Mouse (Mus musculus) limb, embryonic 13.5 days (tissue): Measurements from ENCODE around the gene Eif4e. TPM values are rescaled to one million over a fixed set of nuclear protein-coding genes. Genes with fewer than 3 reads are reported as not detected.
A peak's percentile ranks its signal among the peaks of the same experiment; 100 is the strongest.
"Not testable (repeated sequence)": the region's sequence is repeated elsewhere in the genome, so short reads cannot be mapped to it uniquely, and the experiment has no call there.

Experiments
- ATAC-seq: fragments of 200-750 bp; cut with Nextera tagmentation; 2 replicates; pipeline ENCODE4 v1.8.0; 2017; ENCODE audit warnings: low read depth, moderate number of reproducible peaks, moderate TSS enrichment; ENCODE audit not compliant: low FRiP score
- H3K27ac ChIP-seq: fragments of 300-500 bp; sonication (generic); 2 replicates; pipeline ENCODE4 v1.5.1; 2015; ENCODE audit warnings: inconsistent platforms, mild to moderate bottlenecking, moderate library complexity
- H3K27me3 ChIP-seq: fragments of 300-500 bp; sonication (generic); 2 replicates; pipeline ENCODE4 v1.6.1; 2015; ENCODE audit warnings: mild to moderate bottlenecking, inconsistent platforms
- H3K36me3 ChIP-seq: fragments of 300-500 bp; sonication (generic); 2 replicates; pipeline ENCODE4 v1.6.1; 2015; ENCODE audit warnings: inconsistent platforms, mild to moderate bottlenecking, moderate library complexity
- H3K4me1 ChIP-seq: fragments of 300-500 bp; sonication (generic); 2 replicates; pipeline ENCODE4 v1.6.1; 2015; ENCODE audit warnings: inconsistent platforms
- H3K4me2 ChIP-seq: fragments of 300-500 bp; sonication (generic); replicated peaks from 2 replicates; pipeline ENCODE4 v1.6.1; 2015; ENCODE audit warnings: inconsistent platforms, mild to moderate bottlenecking, moderate library complexity
- H3K4me3 ChIP-seq: fragments of 300-500 bp; sonication (generic); 2 replicates; pipeline ENCODE4 v1.5.1; 2015; ENCODE audit warnings: moderate library complexity, mild to moderate bottlenecking, inconsistent platforms
- H3K9ac ChIP-seq: fragments of 300-500 bp; sonication (generic); 2 replicates; pipeline ENCODE4 v1.6.1; 2015; ENCODE audit warnings: mild to moderate bottlenecking, inconsistent platforms
- H3K9me3 ChIP-seq: fragments of 300-500 bp; sonication (generic); 2 replicates; pipeline ENCODE4 v1.6.1; 2016; ENCODE audit warnings: inconsistent platforms
- WGBS: fragments of 180-500 bp; shearing (Covaris S2); methylation state at CpG from one replicate; pipeline ENCODE4 v1.1.7; 2015; 5-methylcytosine and 5-hydroxymethylcytosine counted together
- polyA plus RNA-seq: library from polyadenylated mRNA; unstranded; fragments of >200 nt; fragmentation: Nextera tagmentation; extraction: Ambion mirVana; gene quantifications from 2 replicates; pipeline ENCODE4 v1.2.1, GENCODE M21; 2015

Gene Eif4e
- polyA plus RNA-seq, 1 experiment from 2014 or later, result 402 TPM

GRCm38 (mm10) chr3:138549045-138549444 is 23.1 kb downstream of the Eif4e start:
- peaks cover 12% of the 10 kb centered on the region; the same call in 1 of the 2 replicates for H3K4me1 ChIP-seq

DNA sequence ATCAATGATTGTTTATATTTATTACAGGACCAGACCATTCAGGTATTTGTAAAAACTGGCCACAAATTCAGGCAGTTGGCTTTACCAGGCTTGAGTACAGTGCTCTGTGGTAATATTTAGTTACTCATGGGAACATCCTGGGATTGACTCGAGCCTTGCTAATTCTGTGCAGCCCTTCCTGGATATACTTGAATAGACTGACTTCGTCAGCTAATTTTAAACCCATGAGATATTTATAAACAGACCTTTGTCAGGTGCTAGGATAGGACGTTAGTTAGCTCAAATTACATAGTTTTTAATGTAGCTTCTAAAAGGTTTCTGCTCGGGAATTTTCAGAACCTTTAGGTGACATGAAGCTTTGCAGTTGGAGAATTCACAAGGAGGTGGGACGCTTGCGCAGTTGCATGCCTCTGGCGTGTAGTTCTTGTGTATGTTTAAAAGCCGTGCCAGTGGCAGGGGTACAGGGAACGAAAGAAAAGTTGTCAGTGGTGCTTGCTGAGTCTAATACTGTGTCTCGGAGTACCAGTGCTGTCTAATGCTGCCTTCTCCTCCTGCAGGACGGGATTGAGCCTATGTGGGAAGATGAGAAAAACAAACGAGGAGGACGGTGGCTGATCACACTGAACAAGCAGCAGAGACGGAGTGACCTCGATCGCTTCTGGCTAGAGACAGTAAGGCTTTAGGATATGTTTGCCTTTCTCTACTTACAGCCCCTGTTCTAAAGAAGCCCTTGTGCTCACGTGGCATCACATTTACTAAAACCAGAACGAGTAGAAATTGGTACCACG is 24.6 kb downstream of the Eif4e start:
- H3K27ac ChIP-seq, result no peak overlapping the region
- no peak overlapping the region for H3K4me2 ChIP-seq
- H3K9ac ChIP-seq, result no peak overlapping the region
- peaks cover 45% of the 10 kb centered on the region for H3K36me3 ChIP-seq
- 0 out of 2 replicates have a peak, but pooled peaks cover 1% of the 10 kb centered on the region for H3K4me1 ChIP-seq
- no peaks in the 10 kb centered on the region for H3K27me3 ChIP-seq
- 90% methylated on average over 19 of the region's 19 CpGs for WGBS
- no peak for ATAC-seq
- H3K4me3 ChIP-seq, result no peak overlapping the region
- no peaks in the 10 kb centered on the region for H3K9me3 ChIP-seq

More at GRCm38 (mm10) chr3:138549045-138549444, 23.1 kb downstream of the Eif4e start:
- no peaks in the 10 kb centered on the region for H3K9me3 ChIP-seq
- no peaks in the 10 kb centered on the region for H3K27me3 ChIP-seq
- peaks cover 40% of the 10 kb centered on the region for H3K36me3 ChIP-seq
- no peak overlapping the region for H3K4me2 ChIP-seq
- no peak overlapping the region for H3K4me3 ChIP-seq
- ATAC-seq, result no peak
- H3K9ac ChIP-seq, result no peak overlapping the region
- H3K27ac ChIP-seq, result no peak overlapping the region; the same call in 1 of the 2 replicates
- 64% methylated on average over 4 of the region's 4 CpGs for WGBS

DNA sequence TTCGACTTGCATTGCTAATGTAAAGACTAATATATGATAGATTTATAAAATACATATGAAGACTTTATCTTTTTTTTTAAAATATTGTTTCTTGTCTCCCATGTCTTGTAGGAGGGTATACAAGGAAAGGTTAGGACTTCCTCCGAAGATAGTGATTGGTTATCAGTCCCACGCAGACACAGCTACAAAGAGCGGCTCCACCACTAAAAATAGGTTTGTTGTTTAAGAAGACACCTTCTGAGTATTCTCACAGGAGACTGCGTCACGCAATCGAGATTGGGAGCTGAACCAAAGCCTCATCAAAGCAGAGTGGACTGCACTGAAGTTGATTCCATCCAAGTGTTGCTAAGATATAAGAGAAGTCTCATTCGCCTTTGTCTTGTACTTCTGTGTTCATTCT is 29.3 kb downstream of the Eif4e start:
- H3K4me2 ChIP-seq, H3K9me3 ChIP-seq, H3K9ac ChIP-seq, H3K4me1 ChIP-seq, H3K4me3 ChIP-seq, H3K27me3 ChIP-seq, ATAC-seq, H3K27ac ChIP-seq: not testable (repeated sequence)
- 91% methylated on average over 8 of the region's 8 CpGs for WGBS
- H3K36me3 ChIP-seq, result peaks cover 69% of the 10 kb centered on the region

DNA sequence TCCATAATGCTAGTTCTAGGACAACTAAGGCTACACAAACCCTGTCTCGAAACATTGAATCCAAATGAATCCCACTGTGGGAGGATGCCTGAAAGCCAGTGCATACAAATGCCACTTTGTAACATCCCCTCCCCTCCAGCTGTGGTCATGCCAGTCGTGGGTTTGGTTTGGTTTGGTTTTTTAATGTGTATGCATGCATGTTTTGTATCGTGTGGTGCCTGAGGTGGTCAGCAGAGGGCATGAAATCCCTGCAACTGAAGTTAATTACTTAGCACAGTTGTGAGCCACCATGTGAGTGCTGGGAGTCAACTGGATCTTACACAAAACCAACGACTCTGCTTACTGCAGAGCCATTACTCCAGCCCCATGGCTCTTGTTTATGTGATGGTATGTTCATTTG is 32.5 kb downstream of the Eif4e start:
- Histone ChIP-seq H3K36me3 (peaks cover 49% of the 10 kb centered on the region), H3K9ac (no peak overlapping the region), H3K27me3 (no peaks in the 10 kb centered on the region), H3K9me3 (no peaks in the 10 kb centered on the region), H3K4me3 (no peak overlapping the region), H3K4me2 (no peak overlapping the region), H3K4me1 (no peaks in the 10 kb centered on the region), H3K27ac (no peak overlapping the region)
- WGBS, result 64% methylated on average over 4 of the region's 4 CpGs
- peak; percentile 54; the same call in 1 of the 2 replicates for ATAC-seq

- no peaks in the 10 kb centered on the region for H3K9me3 ChIP-seq
- no peaks in the 10 kb centered on the region for H3K4me1 ChIP-seq
- ATAC-seq, result no peak
- peaks cover 41% of the 10 kb centered on the region for H3K36me3 ChIP-seq
- H3K27ac ChIP-seq, result no peak overlapping the region
- H3K9ac ChIP-seq, result no peak overlapping the region
- H3K27me3 ChIP-seq, result no peaks in the 10 kb centered on the region
- no peak overlapping the region for H3K4me3 ChIP-seq
- no peak overlapping the region for H3K4me2 ChIP-seq
- 90% methylated on average over 5 of the region's 5 CpGs for WGBS
Observed at GRCm38 (mm10) chr3:138560242-138560641, 34.3 kb downstream of the Eif4e start.

DNA sequence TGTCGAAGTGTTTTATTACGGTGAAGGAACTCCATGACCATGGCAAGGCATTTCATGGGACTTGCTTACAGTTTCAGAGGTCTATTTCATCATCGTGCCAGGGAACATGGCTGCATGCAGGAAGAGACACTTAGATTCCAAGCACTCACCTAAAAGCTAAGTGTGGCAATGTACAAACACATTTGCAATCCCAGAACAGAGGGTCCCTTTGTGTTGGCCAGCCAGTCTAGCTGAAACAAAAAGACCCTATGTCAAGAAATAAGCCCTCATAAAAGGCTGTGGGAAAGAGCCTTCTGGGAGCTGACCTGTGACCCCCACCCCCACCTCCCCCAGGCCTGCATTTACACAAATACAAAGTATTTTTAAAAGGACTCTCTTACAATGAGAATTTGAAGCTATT is 34.9 kb downstream of the Eif4e start:
- H3K36me3 ChIP-seq, result peaks cover 41% of the 10 kb centered on the region
- WGBS, result 60% methylated on average over 3 of the region's 3 CpGs
- H3K4me2 ChIP-seq, result no peak overlapping the region
- no peaks in the 10 kb centered on the region for H3K9me3 ChIP-seq
- no peaks in the 10 kb centered on the region for H3K27me3 ChIP-seq
- no peak for ATAC-seq
- no peak overlapping the region for H3K4me3 ChIP-seq
- no peak overlapping the region for H3K27ac ChIP-seq
- no peaks in the 10 kb centered on the region for H3K4me1 ChIP-seq
- no peak overlapping the region for H3K9ac ChIP-seq

DNA sequence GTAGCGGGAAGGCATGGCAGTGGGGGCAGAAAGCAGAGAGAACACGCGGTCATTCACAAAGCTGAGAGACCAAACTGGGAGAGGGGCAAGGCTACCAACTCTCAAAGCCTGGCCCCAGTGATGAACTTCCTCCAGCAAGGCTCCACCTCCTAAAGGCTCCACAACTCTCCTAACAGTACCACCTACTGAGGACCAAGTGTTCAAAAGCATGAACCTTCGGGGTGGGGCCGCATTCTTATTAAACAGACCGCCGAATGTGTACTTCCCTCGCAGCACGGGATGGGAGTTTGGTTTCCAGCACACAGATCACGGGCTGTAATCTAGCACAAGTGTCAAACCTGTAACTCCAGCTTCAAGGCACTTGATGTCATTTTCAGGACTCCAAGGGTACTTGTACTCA is 52.9 kb downstream of the Eif4e start:
- H3K9ac ChIP-seq, result no peak overlapping the region
- no peak overlapping the region for H3K4me2 ChIP-seq
- H3K4me3 ChIP-seq, result no peak overlapping the region
- WGBS, result 91% methylated on average over 10 of the region's 10 CpGs
- ATAC-seq, result no peak
- peaks cover 6% of the 10 kb centered on the region; the same call in 1 of the 2 replicates for H3K9me3 ChIP-seq
- H3K27me3 ChIP-seq, result no peaks in the 10 kb centered on the region
- H3K27ac ChIP-seq, result no peak overlapping the region
- H3K4me1 ChIP-seq, result no peaks in the 10 kb centered on the region
- no peaks in the 10 kb centered on the region for H3K36me3 ChIP-seq

- Histone ChIP-seq H3K4me1 (no peaks in the 10 kb centered on the region), H3K9me3 (peaks cover 6% of the 10 kb centered on the region; the same call in 1 of the 2 replicates), H3K9ac (no peak overlapping the region), H3K36me3 (no peaks in the 10 kb centered on the region), H3K4me3 (no peak overlapping the region), H3K27me3 (no peaks in the 10 kb centered on the region), H3K27ac (no peak overlapping the region), H3K4me2 (no peak overlapping the region)
- 60% methylated on average over 7 of the region's 7 CpGs for WGBS
- ATAC-seq, result no peak
Observed at GRCm38 (mm10) chr3:138586213-138586612, 60.2 kb downstream of the Eif4e start.

- H3K9ac ChIP-seq, result no peak overlapping the region
- H3K36me3 ChIP-seq, result no peaks in the 10 kb centered on the region
- 85% methylated on average over 4 of the region's 4 CpGs for WGBS
- peaks cover 6% of the 10 kb centered on the region; the same call in 1 of the 2 replicates for H3K9me3 ChIP-seq
- H3K4me1 ChIP-seq, result no peaks in the 10 kb centered on the region
- ATAC-seq, result no peak
- no peaks in the 10 kb centered on the region for H3K27me3 ChIP-seq
- H3K4me3 ChIP-seq, result no peak overlapping the region
- H3K4me2 ChIP-seq, result no peak overlapping the region
- H3K27ac ChIP-seq, result no peak overlapping the region
Observed at GRCm38 (mm10) chr3:138587137-138587536, 61.2 kb downstream of the Eif4e start.

- H3K4me2 ChIP-seq, result no peak overlapping the region
- H3K27ac ChIP-seq, result no peak overlapping the region
- H3K27me3 ChIP-seq, result no peaks in the 10 kb centered on the region
- no peak overlapping the region for H3K9ac ChIP-seq
- WGBS, result 75% methylated on average over 9 of the region's 9 CpGs
- H3K36me3 ChIP-seq, result no peaks in the 10 kb centered on the region
- H3K4me1 ChIP-seq, result no peaks in the 10 kb centered on the region
- H3K4me3 ChIP-seq, result no peak overlapping the region
- peaks cover 5% of the 10 kb centered on the region; the same call in 1 of the 2 replicates for H3K9me3 ChIP-seq
- no peak for ATAC-seq
Observed at GRCm38 (mm10) chr3:138588001-138588400, 62.0 kb downstream of the Eif4e start.

- no peaks in the 10 kb centered on the region for H3K27me3 ChIP-seq
- H3K9ac ChIP-seq, result no peak overlapping the region
- 93% methylated on average over 4 of the region's 4 CpGs for WGBS
- no peak for ATAC-seq
- no peak overlapping the region for H3K4me3 ChIP-seq
- H3K27ac ChIP-seq, result no peak overlapping the region
- H3K36me3 ChIP-seq, result no peaks in the 10 kb centered on the region
- H3K4me2 ChIP-seq, result no peak overlapping the region
- no peaks in the 10 kb centered on the region for H3K9me3 ChIP-seq
- no peaks in the 10 kb centered on the region for H3K4me1 ChIP-seq
Observed at GRCm38 (mm10) chr3:138591002-138591401, 65.0 kb downstream of the Eif4e start.

GRCm38 (mm10) chr3:138591806-138592365 is 65.9 kb downstream of the Eif4e start:
- Histone ChIP-seq H3K9me3 (no peaks in the 10 kb centered on the region), H3K4me1 (no peaks in the 10 kb centered on the region), H3K9ac (no peak overlapping the region), H3K4me2 (no peak overlapping the region), H3K4me3 (no peak overlapping the region), H3K27ac (no peak overlapping the region), H3K27me3 (no peaks in the 10 kb centered on the region), H3K36me3 (no peaks in the 10 kb centered on the region)
- ATAC-seq, result no peak
- 64% methylated on average over 7 of the region's 7 CpGs for WGBS
